Mouse (Mus musculus) spleen, postnatal 4 days (tissue): ENCODE measurements at regions not wholly inside any gene's neighbourhood (a gene's known extent, or its start where the extent isn't known, plus 50 kb on each side); places are given as distances from the start of the nearest gene placed in this dataset.

Experiments used
- DNase-seq, 2 experiments: peaks; one replicate each; pipeline ENCODE4 v3.0.0; 2022; ENCODE audit warnings: low spot score in 2 of 2

DNA sequence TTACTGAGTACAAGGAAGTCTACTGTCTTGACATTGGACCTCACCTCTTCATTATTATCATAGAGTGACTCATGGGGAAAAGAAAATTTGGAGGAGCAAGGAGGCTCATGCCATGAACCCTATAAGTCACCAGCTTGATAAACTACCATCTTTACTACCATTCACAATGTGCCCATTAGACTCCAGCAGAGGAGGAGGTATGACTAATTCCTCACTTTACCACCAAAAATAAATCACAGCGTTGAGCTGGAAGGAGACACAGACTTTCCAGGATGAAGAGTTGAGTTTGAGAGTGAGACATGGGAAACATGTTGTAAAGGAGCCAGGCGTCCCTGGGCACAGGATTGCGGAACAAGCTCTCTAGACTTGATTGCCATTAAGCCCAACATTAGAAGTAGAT, 195.0 kb upstream of the Mctp2 start:
- no peak for DNase-seq

DNA sequence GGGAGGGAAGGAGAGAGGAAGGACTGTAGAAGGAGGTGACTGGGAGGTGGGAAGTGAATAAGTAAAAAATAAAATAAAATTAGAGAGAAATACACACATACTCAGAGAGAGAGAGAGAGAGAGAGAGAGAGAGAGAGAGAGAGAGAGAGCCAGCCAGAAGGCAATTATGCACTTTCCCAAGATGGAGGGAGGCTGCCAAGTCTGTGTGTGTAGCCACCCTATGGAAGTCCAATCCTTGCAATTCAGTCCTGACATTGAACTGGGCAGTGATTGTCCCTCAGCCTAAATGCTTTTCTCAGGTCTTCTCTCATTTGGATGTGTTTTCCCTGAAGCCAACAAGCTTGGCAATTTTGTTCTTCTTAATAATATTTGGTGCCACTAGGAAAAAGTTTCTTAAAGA, 197.3 kb upstream of the Mctp2 start:
- no peak for DNase-seq

DNA sequence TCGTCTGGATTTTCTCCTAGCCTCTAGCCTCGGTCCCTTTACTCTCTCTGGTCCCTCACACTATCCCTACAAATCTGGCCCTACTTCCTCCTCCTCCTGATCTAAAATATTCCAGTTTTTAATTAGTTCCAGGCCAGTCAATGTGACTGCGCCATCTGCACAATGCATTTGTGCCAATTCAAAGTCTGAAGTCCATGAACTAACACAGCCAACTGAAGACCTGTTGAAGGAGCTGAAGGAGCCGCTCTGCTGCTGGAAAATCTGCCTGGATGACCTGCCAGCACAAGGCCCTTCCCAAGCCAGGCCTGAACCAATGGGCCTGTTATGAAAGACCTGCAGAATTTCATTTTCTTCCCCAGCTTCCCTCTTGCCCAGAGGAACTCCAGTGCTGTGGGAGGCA, 197.9 kb upstream of the Mctp2 start:
- DNase-seq = no peak

DNA sequence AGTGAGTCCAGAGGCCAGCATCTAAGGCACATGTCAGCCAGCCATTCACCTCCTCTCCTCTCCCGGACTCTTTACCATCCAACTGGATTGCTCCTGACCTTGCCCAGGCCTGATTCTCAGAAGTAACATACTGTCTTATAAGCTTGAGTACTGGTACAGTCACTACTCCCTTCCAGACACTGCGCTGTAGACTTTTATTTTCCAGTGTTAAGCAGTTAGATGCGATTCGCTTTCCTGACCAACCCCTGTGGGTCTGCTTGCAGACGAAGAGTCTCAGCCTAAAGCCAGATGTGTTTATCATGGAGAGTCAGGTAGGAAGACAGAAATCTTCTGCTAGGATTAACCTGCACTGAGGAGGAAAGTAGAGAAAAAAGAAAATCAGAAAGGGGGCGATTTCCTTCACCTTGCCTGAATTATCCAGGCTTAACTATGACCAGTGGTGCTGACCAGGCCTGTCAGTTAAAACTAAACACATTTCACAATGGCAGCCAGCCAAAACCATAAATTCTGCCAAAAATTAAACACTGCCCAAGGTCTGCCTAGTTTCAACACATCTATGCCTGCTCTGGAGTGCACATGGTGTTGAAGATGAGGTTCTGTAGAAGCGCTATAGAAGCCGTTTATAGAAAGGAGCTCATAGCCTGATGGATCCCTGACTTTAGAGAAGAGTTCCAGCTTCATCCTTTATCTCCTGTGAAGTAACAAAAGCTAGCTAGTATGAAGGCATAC, 199.5 kb upstream of the Mctp2 start:
- no peak for DNase-seq

DNA sequence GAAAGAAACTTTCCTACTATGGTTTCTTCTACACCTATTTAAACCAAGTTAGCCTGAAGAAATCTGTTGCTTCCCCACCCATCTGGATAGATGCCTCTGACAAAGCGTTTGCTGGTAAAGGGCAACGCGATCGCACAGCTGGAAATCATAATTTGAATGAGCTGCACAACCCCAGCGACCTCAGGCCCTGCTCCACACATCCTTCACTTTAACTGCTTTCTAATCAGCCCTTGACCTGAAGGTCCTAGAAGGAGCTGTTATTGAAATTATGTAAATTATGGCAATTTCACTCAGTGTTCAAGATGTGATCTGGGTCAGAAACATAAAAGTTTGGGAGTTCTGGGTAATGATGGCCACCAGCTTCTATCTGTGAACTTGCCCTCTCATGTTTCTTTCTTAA, 201.5 kb upstream of the Mctp2 start:
- DNase-seq = no peak

DNA sequence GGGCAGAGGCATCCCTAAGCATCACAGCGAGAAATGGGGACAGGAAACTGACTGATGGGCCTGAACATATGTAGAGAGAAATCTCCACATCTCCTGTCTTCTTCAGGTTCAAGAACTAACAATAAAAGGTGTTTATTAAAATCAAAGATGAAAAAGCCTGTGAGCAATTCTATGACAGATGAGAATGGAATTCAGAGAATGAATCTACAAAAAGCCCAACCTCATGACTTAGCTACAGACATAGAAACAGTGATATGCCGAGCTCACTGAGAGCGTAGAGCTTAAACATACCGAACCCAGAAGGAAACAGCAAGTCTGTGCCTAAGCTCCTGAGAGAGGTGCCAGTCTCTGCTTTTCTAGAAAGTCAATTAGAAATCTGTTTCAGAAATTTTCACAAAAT, 203.7 kb upstream of the Mctp2 start:
- no peak for DNase-seq

DNA sequence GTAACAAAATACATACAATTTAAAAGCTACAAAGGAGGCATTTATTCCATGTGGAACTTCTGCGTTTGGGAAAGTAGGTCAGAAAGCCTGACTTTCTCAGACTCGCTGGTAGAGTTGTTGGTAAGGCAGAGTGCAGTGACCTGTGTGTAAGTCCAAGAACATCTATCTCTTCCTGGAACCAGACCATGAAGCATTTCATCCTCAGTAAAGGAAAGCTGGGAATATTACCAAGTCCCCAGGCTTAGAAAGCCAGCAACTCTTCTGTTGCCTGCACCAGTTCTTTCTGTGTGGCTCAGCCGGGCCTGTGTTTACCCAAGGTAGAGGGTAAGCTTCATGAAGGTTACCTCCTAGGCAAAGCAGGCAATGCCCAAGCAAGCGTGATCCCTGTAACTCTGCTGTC, 207.0 kb upstream of the Mctp2 start:
- DNase-seq = no peak

DNA sequence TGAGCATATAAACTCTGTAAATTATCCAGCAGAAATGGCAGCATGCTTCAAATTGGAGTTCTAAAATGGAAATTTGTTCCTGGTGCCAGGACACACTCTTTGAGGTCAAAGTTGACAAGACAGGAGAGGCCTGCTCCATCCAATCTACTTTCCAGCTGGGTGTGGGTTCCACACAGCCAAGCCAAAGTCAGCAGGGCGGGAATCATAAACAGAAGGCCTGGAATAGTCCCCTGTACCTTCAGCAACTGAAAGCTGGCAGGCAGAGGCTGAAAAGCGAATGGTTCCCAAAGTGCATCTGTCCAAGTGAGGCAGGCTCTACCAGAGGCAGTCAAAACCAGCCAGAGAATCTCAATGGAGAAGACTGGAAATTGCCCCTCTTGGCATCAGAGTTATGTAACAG, 208.4 kb upstream of the Mctp2 start:
- DNase-seq = no peak

DNA sequence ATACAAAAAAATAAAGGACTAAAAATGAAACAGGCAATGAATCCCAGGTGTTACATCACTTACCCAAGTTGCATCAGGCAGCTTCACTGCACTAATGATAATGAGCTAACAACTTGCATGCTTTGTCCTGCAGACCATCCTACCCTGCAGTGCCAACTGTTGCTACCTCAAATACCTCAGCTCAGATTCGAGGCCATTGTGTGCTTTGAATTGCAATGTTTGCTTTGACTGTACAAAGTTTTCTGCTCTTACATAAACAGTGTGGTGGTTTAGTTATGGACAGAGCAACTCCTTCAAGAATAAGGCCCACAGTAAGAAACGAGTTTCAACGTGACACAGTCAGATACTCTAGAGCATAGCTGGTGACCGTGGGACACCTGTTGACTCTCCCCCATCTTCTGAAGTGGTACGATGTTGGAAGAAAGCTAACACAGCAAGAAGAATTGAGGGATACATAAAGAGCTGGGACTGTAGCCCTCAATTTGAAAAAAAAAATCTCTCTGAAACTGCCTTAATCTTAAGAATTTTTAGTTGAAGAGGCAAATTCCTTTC, 212.1 kb upstream of the Mctp2 start:
- DNase-seq = no peak

DNA sequence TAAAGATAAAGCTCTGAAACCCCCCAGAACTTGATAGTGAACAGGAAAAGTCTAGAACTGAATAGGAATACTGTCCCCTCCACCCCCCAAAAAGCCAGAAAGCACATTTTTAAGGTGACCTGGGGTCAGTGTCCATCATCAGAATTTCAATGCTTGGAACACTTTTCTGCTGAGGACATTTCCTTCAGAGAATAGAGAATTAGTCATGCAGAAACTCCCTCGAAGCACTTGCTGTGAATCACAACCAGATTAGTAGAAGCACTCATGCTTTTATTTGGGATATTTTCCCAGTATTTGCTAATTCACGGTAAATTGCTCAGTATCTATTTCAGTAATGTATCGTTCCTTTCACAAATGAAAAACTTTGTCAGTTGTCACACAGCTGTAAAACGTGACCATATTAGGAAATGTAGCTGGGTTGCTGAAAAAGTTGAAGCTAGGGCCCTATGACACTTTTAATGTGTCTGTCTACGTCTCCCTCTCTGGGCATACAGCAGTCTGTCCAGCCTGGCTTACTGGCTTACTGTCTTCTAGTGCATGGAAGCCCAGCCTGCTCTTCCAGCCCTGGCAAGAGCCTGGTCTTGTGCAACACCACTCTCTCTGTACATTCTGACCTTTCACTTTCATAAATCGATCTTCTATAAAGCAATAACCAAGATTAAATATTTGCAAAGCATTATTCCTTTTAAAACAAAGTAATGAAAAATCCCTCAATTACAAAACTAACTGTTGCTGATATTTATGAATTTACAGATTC, 213.1 kb upstream of the Mctp2 start:
- no peak for DNase-seq

DNA sequence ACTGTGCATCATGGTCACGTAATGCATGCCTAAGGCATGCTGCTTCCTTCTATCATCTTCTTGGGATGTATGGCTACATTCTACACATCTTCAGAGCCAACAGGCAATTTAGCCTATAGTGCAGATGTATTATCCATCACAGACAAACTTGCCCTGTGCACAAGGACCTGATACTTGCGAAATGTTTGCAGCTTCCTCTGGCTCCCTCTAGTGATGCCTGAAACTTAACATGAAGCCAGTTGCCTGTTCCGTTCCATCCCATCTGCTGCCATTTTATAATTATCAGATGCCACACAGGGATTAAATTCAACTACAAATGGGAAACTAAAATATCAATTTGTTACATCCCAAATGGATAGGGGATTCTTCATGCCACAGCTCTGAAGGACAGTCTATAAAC, 222.5 kb upstream of the Mctp2 start:
- no peak for DNase-seq

DNA sequence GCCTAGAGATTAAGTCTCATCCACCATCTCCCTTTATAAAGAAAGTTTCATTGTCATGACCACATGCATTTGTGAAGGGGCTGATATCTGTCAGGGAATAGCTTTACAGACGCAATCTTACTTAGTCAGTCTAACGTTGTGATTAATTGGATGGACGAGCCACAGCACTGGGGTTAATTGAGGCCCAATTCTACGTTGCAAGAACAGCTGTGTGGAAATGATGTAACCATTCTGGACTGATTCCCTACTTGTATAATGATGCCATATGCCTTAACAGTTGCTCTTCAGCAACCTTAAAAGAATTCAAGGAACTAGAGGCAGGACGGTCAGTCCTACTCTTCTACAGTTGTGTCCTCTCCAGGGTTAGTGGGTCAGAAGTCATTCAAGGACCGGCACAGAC, 231.9 kb upstream of the Mctp2 start:
- DNase-seq = no peak

DNA sequence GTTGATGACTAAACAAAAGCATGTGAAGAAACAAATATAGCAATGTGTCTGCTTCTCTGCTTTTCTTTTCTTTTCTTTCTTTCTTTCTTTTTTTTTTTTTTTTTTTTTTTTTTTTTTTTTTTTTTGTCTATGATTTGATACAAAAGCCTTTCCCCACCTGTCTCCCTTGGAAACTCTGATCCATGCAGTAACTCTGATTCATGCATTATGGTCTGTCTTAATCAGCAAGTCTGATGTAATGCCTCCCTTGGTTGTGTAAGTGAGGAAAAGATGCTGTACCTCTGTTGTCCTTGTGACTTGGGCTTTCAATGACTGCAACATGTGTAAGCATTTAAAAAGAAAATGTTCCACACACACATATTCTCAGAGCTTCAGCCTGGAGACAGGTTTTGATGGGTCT, 233.5 kb upstream of the Mctp2 start:
- DNase-seq = no peak

DNA sequence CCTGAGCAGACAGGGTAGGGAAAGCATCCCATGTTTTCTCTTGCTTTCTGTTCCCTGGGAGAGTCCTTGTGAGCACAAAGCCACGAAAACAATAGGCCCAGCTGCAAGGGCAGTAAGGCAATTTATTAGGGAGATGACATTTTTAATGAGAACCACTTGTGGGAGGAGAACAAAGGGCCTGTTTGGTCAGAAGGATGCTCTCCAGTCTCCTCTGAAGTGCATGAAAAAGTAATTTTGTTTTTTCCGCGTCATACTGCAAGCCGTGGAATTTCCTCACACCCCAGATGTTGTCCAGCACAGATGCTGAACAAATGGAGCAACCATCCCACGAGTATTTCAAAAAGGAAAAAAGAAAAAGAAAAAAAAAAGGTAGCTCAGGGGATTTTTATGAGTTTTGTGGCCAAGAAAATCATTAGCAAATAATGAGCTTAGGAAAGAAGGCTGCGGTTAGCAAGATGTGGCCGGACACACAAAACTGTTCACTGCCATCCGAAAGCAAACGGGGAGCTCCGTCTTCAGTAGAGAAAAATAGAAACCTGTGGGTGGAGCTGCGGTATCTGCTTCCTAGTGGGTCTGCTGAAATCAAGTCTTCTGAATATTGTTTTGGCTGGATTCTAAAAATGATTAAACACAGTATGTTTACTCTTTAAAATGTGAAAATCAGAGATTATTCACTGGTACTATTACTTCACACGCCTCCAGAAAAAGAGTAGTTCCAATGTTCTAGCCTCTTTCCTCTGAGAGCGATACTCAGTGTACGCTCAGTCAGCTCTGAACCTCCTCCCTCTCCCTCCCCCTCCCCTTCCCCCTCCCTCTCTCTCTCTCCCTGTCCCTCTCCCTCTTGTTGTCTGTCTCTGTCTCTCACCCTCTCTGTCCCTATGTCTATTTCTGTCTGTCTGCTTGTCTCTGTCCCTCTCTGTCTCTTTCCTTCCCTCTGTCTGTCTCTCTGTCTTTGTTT, 235.4 kb upstream of the Mctp2 start:
- DNase-seq = no peak

DNA sequence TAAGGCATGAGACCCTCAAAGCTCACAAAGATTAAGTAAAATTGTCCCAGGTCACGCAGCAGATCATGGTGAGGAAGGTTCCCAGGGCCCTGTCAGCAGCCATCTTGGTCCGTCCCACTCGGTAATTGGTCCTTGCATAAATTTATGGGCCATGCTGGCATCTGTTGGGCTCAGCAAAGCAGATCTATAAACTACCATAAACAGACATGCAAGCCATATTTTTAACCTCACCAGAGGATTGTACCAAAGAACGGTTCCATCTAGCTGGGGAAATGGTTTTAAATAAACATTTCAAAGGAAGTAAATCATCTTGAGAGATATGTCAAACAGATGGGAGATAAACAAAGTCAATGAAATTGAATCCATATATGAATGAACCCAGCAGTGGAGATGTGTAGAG, 237.1 kb upstream of the Mctp2 start:
- no peak for DNase-seq

DNA sequence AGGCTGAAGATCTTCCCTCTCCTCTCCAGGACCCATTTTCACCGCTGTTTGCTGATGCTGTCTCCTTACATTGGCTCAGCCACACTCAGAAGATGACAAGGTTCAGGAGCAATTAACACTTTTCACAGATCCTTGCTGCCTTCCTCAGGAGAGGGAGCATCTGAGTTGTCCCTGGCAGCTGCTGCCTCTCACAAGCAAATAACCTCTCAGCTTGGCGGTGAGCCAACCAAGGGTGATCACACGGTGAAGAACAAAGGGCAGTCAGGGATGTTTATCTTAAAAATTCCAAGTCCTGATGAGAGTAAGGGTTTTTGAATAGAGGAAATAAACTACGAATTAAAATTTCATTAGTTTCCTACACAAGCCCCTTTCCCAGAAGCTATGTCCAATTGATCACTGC, 237.5 kb upstream of the Mctp2 start:
- DNase-seq = no peak

DNA sequence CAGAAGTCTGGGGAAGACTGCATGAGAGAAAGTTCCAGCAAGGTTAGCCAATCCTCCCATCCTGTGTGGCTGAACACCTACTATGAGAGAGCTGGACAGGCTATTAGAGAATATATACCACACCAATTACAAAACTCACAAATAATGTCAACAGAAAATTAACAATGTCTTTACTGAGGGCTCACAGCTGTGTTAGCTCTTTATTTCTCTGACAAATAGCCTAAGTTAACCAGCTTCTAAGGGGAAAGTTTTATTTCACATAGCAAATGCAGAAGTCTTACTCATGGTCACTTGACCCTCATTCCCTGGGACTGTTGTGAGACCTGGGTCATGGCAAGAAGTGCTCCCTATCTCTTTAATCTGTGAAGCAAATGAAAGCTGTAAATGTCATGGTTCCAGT, 261.0 kb upstream of the Mctp2 start:
- no peak for DNase-seq

DNA sequence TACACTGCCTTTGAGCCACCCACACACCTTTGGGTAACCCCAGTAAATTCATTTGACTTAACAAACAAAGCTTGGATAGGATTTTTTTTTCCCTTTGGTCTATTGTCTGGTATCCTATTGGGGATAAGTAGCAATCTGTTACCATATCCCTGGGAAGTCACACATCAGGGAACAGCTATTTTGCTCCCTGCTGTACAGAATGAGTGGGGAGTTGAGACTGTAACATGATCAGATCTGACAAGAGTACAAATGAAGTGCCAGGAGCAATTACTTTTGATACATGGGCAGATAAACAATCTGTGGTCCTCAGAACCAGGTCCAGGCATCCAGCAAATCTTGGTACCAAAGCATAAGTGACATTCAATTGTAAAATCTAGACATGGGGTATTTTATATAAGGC, 262.8 kb upstream of the Mctp2 start:
- no peak for DNase-seq

DNA sequence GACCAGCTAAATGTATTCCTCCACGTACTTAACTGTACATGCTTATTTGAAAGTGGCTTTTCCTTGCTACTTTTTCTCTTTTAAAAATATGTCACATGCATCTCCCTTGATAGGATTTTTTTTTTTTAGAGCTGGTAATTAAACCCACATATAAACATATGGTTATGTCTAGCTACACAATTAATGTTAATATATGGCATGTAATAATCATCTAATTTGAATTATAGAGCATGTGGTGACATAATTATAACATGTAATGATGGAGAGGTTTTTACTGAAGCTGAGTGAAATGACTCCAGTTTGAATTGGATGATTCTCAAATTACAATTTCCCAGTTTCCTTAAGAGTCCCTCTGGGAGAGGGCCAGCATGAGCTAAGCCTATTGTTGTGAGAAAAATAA, 267.9 kb upstream of the Mctp2 start:
- no peak for DNase-seq

DNA sequence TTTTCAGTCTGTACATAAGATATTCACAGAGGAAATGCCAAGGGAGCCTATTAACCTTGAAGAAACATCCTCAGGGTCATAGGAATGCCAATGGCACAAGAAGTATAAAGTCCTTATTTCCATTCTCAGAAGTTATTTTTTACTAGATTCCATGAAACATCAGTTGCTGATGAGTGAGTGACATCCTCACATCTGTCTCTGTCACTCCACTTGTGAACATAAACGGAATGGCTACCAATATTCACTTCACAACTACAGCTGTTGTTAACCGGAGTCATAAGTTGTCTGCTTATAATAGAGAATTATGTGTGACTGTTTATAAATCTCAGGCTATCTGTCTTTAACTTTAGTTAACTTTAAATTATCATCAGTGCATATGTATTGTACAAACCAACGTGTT, 278.0 kb upstream of the Mctp2 start:
- no peak for DNase-seq

DNA sequence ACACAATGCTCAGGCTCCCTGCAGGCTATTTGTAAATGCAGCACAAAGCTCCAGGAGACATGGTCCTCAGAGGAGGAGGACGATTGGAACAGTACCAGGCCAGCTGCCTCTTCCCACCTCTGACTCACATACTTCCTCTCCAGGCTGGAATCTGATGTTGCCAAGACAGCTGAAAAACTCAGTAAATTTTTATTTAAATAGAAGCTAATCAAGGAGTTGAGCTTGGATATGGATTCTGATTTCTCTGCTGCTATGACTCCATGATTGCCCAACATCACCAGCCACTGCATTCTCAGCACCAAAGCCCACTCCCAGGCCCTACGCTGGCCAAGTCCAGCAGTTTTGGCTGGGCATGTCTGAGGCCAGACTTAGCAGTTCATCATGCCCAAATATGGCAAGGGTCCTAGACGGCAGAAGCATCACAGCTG, 282.8 kb upstream of the Mctp2 start:
- DNase-seq = no peak
